Mouse (Mus musculus) cerebellum, postnatal 36 days (tissue): ENCODE results near the gene Ano9.
A peak's percentile ranks its signal among the peaks of the same experiment; 100 is the strongest.

Experiments
- DNase-seq, 2 experiments: peaks; one replicate each; pipeline ENCODE4 v3.0.0; 2021 to 2022; ENCODE audit warnings: mixed read lengths in 2 of 2

Gene Ano9

DNA sequence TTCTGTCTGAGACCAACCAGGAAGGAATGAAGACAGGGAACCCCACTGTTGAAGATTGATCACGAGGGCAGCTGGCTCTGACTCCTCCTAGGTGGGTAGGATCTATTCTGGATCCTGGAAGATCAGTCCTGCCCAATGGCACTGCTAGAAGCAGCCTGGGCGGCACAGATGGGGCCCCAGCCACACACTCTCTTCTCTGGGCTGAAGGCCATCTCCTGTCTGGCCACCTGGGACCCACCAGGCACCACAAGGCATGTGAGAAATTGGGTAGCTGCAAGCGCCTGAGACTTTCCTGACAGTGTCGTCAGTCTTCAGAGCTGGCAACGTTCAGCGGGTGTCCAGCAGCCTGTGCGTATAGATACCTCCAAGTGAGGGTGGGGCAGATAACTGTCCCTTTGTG, 55.1 kb downstream of the Ano9 start:
- DNase-seq, result peak; percentile 53 to 70

DNA sequence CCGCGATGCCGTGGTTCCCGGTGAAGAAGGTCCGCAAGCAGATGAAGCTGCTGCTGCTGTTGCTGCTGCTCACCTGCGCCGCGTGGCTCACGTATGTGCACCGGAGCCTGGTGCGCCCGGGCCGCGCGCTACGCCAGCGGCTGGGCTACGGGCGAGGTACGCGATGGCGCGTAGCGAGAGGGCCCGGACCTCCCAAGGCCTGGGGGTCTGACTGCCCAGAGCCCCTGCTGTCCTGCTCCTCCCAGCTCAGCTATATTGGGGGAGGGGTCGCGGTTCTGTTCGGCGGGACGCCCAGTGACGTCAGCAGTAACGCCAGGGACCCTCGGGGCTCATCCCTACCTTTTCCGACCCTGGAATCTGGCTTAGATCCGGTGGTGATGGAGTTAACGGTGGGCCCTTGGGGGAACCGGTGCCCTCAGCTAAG, 56.3 kb downstream of the Ano9 start:
- DNase-seq, result peak in 1 of 2 experiments; percentile 35

DNA sequence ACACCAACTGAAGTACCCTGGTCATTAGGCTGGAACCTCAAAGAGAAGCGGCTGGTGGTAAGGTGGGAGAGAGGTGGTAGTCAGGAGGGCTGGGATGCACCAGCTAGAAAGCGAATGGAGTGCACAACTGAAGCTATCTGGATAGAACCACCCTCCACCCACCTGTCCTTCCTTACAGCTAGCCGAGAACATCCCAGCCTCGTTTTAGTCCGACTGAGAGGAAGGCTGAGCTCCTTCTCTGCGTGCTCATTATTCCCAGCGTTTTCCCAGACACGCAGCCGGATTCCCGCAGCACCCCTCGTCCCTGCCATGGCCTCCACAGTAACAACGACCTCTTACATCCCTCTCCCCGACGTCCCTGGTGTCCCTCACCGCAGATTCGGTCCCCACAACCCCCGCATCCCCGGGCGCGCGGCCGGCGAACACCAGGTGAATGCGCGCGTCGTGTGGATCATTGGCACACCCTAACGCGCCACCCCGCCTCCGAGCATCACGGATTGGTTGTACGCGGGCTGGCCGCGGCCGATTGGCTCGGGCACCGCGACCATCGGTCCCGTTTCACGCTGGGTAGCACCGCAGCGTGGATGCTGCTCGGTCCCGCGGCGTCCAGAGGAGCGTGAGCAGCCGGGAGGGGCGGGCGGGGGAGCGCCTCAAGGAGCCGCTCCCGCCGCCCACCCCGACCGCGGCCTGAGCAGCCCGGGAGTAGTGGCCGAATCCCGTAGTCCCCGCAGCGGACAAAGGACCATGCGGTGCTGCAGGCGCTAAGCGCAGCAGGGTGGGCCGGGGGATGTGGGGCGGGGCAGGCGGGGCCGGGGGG, 57.0 kb downstream of the Ano9 start, which contains the start of gene B4galnt4:
B4galnt4 (plus strand) TSS at position 679 of the 817 bp plus-strand sequence.
- DNase-seq, result peak; percentile 93 to 95

DNA sequence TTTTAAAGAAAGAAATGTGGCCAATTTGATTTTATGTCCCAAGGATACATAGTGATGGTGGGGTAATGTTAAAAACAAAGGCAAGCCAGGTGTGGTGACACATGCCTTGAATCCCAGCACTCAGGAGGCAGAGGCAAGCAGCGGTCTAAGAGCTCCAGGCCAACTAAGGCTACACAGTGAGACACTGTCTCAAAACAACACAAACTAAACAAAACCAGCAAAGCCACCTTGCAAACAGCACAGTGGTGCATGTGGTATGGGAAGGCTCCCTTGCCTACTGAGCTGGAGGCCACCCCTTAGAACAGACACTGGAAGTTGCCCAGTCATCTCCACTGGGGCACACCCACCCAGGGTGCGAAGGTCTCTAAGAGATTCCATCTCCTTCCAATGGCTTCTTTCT, 57.7 kb downstream of the Ano9 start:
- no peak for DNase-seq

DNA sequence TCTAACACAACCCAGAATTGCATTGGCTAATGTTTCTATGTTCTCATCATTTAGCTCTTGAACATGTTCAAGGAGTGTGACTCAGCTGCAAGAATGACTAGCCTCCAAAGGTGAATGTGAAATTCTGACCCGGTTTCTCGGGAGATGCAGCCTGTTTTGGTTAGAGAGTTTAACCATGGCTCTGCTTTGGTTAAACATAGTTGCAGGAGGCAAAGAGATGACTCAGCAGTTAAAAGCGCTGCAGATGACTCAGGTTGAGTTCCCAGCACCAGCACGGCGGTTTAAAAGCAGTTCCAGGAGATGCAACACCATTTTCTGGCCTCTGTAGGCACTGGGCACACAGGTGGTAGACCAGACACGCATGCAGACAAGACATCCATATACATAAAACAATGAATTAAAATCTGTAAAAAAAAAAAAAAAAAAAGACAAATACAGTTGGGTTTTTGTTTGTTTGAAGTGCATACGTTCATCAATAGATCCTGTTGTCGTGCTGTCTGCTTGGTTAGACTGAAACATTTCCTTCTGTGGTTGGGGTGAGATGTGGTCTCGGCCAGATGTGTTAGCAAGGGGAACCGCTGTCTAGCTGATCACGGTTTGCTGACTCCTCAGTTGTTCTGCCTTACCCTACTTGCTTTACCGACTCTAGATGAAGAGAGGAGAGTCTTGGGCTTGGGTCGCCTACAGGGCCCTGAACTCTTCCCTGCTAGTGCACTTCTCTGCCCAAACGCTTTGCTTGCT, 58.8 kb downstream of the Ano9 start:
- DNase-seq, result no peak

DNA sequence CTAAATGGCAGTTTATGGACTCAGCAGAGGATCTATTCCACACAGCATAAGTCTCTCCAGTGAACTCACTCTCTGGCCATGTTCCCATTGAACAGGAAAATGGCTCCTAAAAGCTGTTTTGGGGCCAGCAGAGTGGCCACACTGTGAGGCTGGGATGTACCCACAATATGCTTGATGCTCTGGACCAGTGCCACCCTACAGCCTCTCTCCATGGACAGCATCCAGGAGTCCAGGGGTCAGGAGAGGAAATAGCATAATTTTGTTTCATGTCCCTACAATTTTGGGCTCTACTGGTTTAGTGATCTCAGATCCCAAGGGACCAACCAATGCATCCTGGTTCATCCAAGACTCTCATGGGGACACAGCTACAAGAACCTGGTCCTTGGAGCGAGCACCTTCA, 60.1 kb downstream of the Ano9 start:
- DNase-seq, result no peak

DNA sequence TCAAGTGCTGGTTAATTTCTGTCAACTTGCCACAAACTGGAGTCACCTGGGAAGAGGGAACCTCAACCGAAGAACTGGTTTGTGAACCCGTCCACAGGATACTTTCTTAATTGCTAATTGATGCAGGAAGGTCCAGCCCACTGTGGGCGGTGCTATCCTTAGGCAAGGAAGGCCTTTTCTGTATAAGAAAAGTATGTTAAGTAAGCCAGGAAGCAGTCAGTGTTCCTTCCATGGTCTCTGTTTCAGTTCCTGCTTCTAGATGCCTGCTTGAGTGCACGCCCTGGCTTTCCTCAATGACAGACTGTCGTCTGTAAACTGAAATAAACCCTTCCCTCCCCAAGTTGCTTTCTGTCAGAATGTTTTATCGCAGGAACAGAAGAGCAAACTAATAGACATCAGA, 60.6 kb downstream of the Ano9 start:
- no peak for DNase-seq

DNA sequence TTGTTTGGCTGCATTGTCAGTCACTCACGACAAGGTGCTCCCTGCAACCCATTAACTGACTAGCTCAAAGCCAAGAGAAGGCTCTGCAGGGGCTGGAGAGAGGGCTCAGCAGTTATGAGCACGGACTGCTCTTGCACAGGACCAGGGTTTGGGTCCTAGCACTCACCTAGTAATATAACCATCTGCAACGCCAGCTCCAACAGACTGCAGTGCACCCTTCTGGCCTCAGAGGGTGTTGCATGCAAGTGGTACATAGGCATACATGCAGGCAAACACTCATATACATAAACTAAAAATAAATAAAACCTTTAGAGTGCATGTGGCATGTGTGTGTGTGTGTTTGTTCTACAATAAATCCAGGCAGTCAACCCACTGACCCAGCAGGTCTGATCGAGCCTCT, 61.8 kb downstream of the Ano9 start:
- DNase-seq, result no peak

DNA sequence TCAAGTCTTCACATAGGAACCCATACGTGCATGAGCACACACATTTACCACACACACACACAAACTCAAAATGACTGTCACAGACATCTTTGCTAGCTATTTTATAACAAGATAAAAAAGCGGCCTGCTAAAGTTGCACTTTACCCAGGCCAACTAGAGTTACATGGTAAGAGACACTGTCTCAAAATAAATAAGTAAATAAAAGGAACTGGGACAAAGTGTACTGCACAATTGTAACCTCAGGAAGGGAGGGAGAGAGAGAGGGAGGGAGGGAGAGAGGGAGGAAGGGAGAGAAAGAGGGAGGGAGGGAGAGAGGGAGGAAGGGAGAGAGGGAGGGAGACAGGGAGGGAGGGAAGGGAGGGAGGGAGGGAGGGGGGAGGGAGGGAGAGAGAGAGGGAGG, 65.2 kb downstream of the Ano9 start:
- no peak for DNase-seq

DNA sequence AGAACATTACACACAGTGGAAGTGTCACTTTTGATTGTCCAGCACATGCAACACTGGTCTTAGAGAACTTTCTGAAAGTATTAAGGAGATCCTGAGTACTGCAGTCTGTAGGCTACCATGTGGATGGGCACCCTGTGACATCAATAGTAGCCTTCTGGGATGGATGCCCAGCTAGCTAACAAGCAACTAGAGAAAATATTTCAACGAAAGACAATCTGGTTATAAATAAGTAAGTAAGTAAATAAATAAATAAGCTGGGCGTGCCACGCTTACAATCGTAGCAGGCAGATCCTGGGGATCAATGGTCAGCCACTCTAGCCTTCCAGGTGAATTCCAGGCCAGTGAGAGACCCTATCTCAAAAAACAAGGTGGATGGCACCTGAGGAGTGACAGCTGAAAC, 65.6 kb downstream of the Ano9 start:
- DNase-seq, result no peak
